Mouse (Mus musculus) heart, adult 2 months (tissue): ENCODE results near the gene Rpl39. TPM values are rescaled to one million over a fixed set of nuclear protein-coding genes. Genes with fewer than 3 reads are reported as not detected.

Experiments used
- DNase-seq, 2 experiments: peaks; one replicate each; pipeline ENCODE4 v3.0.0; 2021
- H3K27ac ChIP-seq: fragments of 200-600 bp; 2 replicates; pipeline ENCODE4 v1.8.1; 2022
- H3K27me3 ChIP-seq: fragments of 200-500 bp; 2 replicates; pipeline ENCODE4 v1.6.1; 2012; ENCODE audit warnings: mild to moderate bottlenecking, low read length, inconsistent platforms, mixed read lengths; ENCODE audit not compliant: control insufficient read depth, insufficient read depth
- H3K36me3 ChIP-seq: fragments of 200-500 bp; 2 replicates; pipeline ENCODE4 v1.6.1; 2012; ENCODE audit warnings: low read length, inconsistent platforms; ENCODE audit not compliant: control insufficient read depth, insufficient read depth
- H3K4me1 ChIP-seq: fragments of 200-500 bp; 2 replicates; pipeline ENCODE4 v1.6.1; 2011; ENCODE audit warnings: low read length; ENCODE audit not compliant: control insufficient read depth, insufficient read depth
- H3K4me3 ChIP-seq: fragments of 200-600 bp; 2 replicates; pipeline ENCODE4 v1.8.1; 2022
- H3K79me2 ChIP-seq: fragments of 200-500 bp; replicated peaks from 2 replicates; pipeline ENCODE4 v1.6.1; 2012; ENCODE audit warnings: mild to moderate bottlenecking, inconsistent platforms, low read length, moderate library complexity, mixed read lengths; ENCODE audit not compliant: control insufficient read depth, insufficient read depth
- H3K9ac ChIP-seq: fragments of 200-500 bp; 2 replicates; pipeline ENCODE4 v1.6.1; 2012; ENCODE audit warnings: low read depth, mild to moderate bottlenecking, control low read depth, inconsistent platforms, low read length, mixed read lengths
- CTCF ChIP-seq: fragments of 200-600 bp; IDR thresholded peaks from 2 replicates; pipeline ENCODE4 v1.8.1; 2022; ENCODE audit warnings: antibody characterized with exemption, mild to moderate bottlenecking, moderate library complexity
- EP300 ChIP-seq: fragments of 200-500 bp; IDR thresholded peaks from 2 replicates; pipeline ENCODE4 v1.6.1; 2011; ENCODE audit warnings: low read depth, low read length, control low read depth; ENCODE audit not compliant: insufficient read depth
- POLR2A ChIP-seq: fragments of 200-500 bp; IDR thresholded peaks from 2 replicates; pipeline ENCODE4 v1.6.1; 2011; ENCODE audit warnings: mild to moderate bottlenecking, low read depth, low read length, control low read depth; ENCODE audit not compliant: insufficient read depth
- WGBS: fragments of 180-500 bp; shearing (Covaris S2); methylation state at CpG from one replicate; pipeline ENCODE4 v1.1.7; 2018; 5-methylcytosine and 5-hydroxymethylcytosine counted together
- intact Hi-C: fragments of 180-260 bp; cut with DNase I; formaldehyde crosslinking; loops from one replicate; pipeline ENCODE4 v1.15.1; 2025
- polyA plus RNA-seq: library from polyadenylated mRNA; depleted of rRNA; stranded (reverse); fragments of >200 nt; gene quantifications from 2 replicates; pipeline ENCODE4 v1.2.3, GENCODE M21; 2012; rRNA removed
- total RNA-seq, 2 experiments: library from RNA; stranded (reverse); gene quantifications; 2 replicates each; pipeline ENCODE4 v1.2.3; 2021

Gene Rpl39
- total and polyA plus RNA-seq, 3 experiments, result 57.3 to 325 (median 289) TPM

- H3K4me3 ChIP-seq, result no peak overlapping the region; the same call in 1 of the 2 replicates
- 18% methylated on average over 67 of the region's 70 CpGs for WGBS
- intact Hi-C loops, result no loop called here
- no peaks in the 10 kb centered on the region for H3K36me3 ChIP-seq
- no peak overlapping the region for H3K27ac ChIP-seq
- peaks cover 10% of the 10 kb centered on the region for H3K27me3 ChIP-seq
- H3K79me2 ChIP-seq, result no peaks in the 10 kb centered on the region
- no peaks in the 10 kb centered on the region for H3K4me1 ChIP-seq
- TF ChIP-seq EP300, result no peak
- TF ChIP-seq POLR2A, result no peak
- TF ChIP-seq CTCF, result no peak
- DNase-seq, result peak; percentile 2 to 18
- H3K9ac ChIP-seq, result no peak overlapping the region
Measured at GRCm38 (mm10) chrX:37048890-37049823, 36.0 kb downstream of the Rpl39 start.

GRCm38 (mm10) chrX:37048066-37048889, 36.9 kb downstream of the Rpl39 start, which contains the start of gene Sowahd:
Sowahd (plus strand) TSS chrX:37048845.
- H3K27me3 ChIP-seq, result peaks cover 10% of the 10 kb centered on the region
- no peak within 1 kb of the TSS for H3K9ac ChIP-seq
- no peak within 1 kb of the TSS; the same call in 1 of the 2 replicates for H3K4me3 ChIP-seq
- H3K4me1 ChIP-seq, result no peaks in the 10 kb centered on the region
- H3K36me3 ChIP-seq, result no peaks in the 10 kb centered on the region
- DNase-seq, result peak in 1 of 2 experiments; percentile 2
- TF ChIP-seq CTCF (no peak), EP300 (no peak), POLR2A (no peak)
- H3K27ac ChIP-seq, result no peak within 1 kb of the TSS
- H3K79me2 ChIP-seq, result no peaks in the 10 kb centered on the region
- WGBS, result 22% methylated on average over 34 of the region's 38 CpGs
- intact Hi-C loops, result no loop called here

GRCm38 (mm10) chrX:37042726-37043125, 42.5 kb downstream of the Rpl39 start:
- Histone ChIP-seq H3K36me3 (no peaks in the 10 kb centered on the region), H3K27me3 (no peaks in the 10 kb centered on the region), H3K9ac (no peak overlapping the region), H3K4me3 (no peak overlapping the region), H3K79me2 (no peaks in the 10 kb centered on the region), H3K27ac (no peak overlapping the region), H3K4me1 (no peaks in the 10 kb centered on the region)
- DNase-seq, result peak; percentile 11 to 56
- 18% methylated on average over 9 of the region's 9 CpGs for WGBS
- no peak for TF ChIP-seq POLR2A
- peak; percentile 80 for TF ChIP-seq CTCF
- intact Hi-C loops, result no loop called here

Other genes with a start within 250 kb of the Rpl39 start
- 10 to 100 TPM; 62.6 to 76.5 TPM for gene Ube2a, start 211.5 kb downstream of the Rpl39 start, total RNA-seq
- gene Ube2a, start 211.5 kb downstream of the Rpl39 start, polyA plus RNA-seq, result 39.4 and 65.7 TPM in 2 replicates
- gene C330007P06Rik, start 211.3 kb downstream of the Rpl39 start, total RNA-seq, result 10 to 100 TPM; 15.7 to 17.4 TPM
- 7.4 and 9.7 TPM in 2 replicates for gene C330007P06Rik, start 211.3 kb downstream of the Rpl39 start, polyA plus RNA-seq
- 1 to 10 TPM; 3.0 to 3.3 TPM for gene Nkrf, start 182.5 kb downstream of the Rpl39 start, total RNA-seq
- gene Nkrf, start 182.5 kb downstream of the Rpl39 start, polyA plus RNA-seq, result 0.74 and 1.6 TPM in 2 replicates
- gene Sept6, start 93.6 kb downstream of the Rpl39 start, total RNA-seq, result 1 to 10 TPM; 5.5 to 6.9 TPM
- gene Sept6, start 93.6 kb downstream of the Rpl39 start, polyA plus RNA-seq, result 3.8 and 4.0 TPM in 2 replicates
- gene Sowahd, start 36.6 kb downstream of the Rpl39 start, total RNA-seq, result not detected
- gene Sowahd, start 36.6 kb downstream of the Rpl39 start, polyA plus RNA-seq, result not detected in 2 replicates
- 1 to 10 TPM; 6.6 to 6.7 TPM for gene Upf3b, start 24.9 kb upstream of the Rpl39 start, total RNA-seq
- 2.6 and 4.5 TPM in 2 replicates for gene Upf3b, start 24.9 kb upstream of the Rpl39 start, polyA plus RNA-seq
- gene Nkap, start 41.4 kb upstream of the Rpl39 start, total RNA-seq, result 1 to 10 TPM; 8.8 TPM
- 1.6 and 3.0 TPM in 2 replicates for gene Nkap, start 41.4 kb upstream of the Rpl39 start, polyA plus RNA-seq
- gene Akap14, start 83.4 kb upstream of the Rpl39 start, total RNA-seq, result not detected
- 0.08 TPM in 1 of 2 replicates, not detected in the other for gene Akap14, start 83.4 kb upstream of the Rpl39 start, polyA plus RNA-seq
- 100 to 1,000 TPM; 816 to 925 TPM for gene Ndufa1, start 105.8 kb upstream of the Rpl39 start, total RNA-seq
- 1,094 and 1,413 TPM in 2 replicates for gene Ndufa1, start 105.8 kb upstream of the Rpl39 start, polyA plus RNA-seq
- gene Rnf113a1, start 105.8 kb upstream of the Rpl39 start, total RNA-seq, result 1 to 10 TPM; 1.8 to 2.2 TPM
- gene Rnf113a1, start 105.8 kb upstream of the Rpl39 start, polyA plus RNA-seq, result 1.5 TPM in 2 replicates
- not detected for gene Gm9, start 125.6 kb upstream of the Rpl39 start, total RNA-seq
- not detected in 2 replicates for gene Gm9, start 125.6 kb upstream of the Rpl39 start, polyA plus RNA-seq
- not detected for gene Rhox1, start 136.9 kb upstream of the Rpl39 start, total RNA-seq
- gene Rhox1, start 136.9 kb upstream of the Rpl39 start, polyA plus RNA-seq, result not detected in 2 replicates
- not detected for gene Rhox2a, start 159.6 kb upstream of the Rpl39 start, total RNA-seq
- not detected in 2 replicates for gene Rhox2a, start 159.6 kb upstream of the Rpl39 start, polyA plus RNA-seq
- not detected for gene Rhox3a, start 164.5 kb upstream of the Rpl39 start, total RNA-seq
- not detected in 2 replicates for gene Rhox3a, start 164.5 kb upstream of the Rpl39 start, polyA plus RNA-seq
- not detected for gene Rhox4a, start 179.9 kb upstream of the Rpl39 start, total RNA-seq
- gene Rhox4a, start 179.9 kb upstream of the Rpl39 start, polyA plus RNA-seq, result not detected in 2 replicates